Mouse (Mus musculus) lung, adult 2 months (tissue): ENCODE measurements at regions not wholly inside any gene's neighbourhood (a gene's known extent, or its start where the extent isn't known, plus 50 kb on each side); places are given as distances from the start of the nearest gene placed in this dataset.

ENCODE experiments used
- DNase-seq: peaks from one replicate; pipeline ENCODE4 v3.0.0; 2022
- H3K4me1 ChIP-seq: fragments of 200-500 bp; 2 replicates; pipeline ENCODE4 v1.6.1; 2011; ENCODE audit warnings: low read length; ENCODE audit not compliant: control insufficient read depth, insufficient read depth
- H3K4me3 ChIP-seq: fragments of 200-500 bp; replicated peaks from 2 replicates; pipeline ENCODE3; 2011; ENCODE audit warnings: low read depth, mild to moderate bottlenecking, control low read depth, low read length; ENCODE audit errors: extremely low read depth
- CTCF ChIP-seq: fragments of 200-500 bp; IDR thresholded peaks from 2 replicates; pipeline ENCODE4 v1.5.1; 2011; ENCODE audit warnings: mild to moderate bottlenecking, low read length, control low read depth; ENCODE audit not compliant: insufficient read depth
- POLR2A ChIP-seq: fragments of 200-500 bp; IDR thresholded peaks from 2 replicates; pipeline ENCODE4 v1.6.1; 2011; ENCODE audit warnings: low read depth, mild to moderate bottlenecking, control low read depth, low read length, borderline replicate concordance; ENCODE audit errors: extremely low read depth
- WGBS: fragments of 180-500 bp; shearing (Covaris S2); methylation state at CpG from one replicate; pipeline ENCODE4 v1.1.7; 2018; 5-methylcytosine and 5-hydroxymethylcytosine counted together

DNA sequence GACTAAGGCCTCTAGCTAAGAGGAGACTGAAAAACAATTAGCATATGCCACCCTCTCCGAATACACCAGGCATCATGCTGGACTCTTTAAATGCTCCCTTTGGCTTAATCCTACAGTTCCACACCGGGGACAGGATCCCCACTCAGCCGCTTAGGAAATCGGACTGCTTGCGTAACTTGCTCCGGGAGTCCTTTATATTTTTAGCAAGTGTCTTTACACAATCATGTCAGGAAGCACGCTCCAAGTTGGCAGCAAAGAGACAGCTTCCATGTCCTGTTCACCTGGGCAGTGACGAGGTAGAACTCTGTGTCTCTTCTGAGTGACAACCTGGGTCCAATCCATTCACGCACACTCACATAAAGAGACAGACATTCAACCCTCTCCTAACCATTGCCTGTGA is 92.4 kb upstream of the Lef1 start:
- no peak overlapping the region for H3K4me3 ChIP-seq
- no peak for TF ChIP-seq POLR2A
- no peak for TF ChIP-seq CTCF
- DNase-seq: peak; percentile 6
- 48% methylated on average over 9 of the region's 9 CpGs for WGBS
- H3K4me1 ChIP-seq: no peaks in the 10 kb centered on the region

DNA sequence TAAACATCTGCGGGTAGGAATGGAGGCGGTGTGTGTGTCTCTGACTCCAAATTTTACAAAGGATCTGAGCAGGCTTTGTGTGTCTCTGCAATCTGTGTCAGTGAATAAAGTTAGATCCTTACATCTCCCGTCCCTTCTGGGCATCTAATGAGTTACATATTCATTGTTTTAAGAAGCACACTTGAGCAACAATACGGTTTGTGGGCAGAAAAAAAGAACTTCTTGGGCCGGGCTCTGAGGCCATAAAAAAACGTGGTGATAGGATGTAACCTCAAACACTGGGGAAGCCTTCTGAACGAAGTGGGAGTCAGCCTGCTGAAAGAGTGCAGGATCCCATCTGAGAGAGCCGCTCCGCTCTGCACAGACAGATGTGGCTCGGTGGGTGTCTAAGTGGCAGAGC is 94.2 kb upstream of the Lef1 start:
- 68% methylated on average over 10 of the region's 10 CpGs for WGBS
- TF ChIP-seq CTCF (no peak), POLR2A (no peak)
- no peak for DNase-seq

DNA sequence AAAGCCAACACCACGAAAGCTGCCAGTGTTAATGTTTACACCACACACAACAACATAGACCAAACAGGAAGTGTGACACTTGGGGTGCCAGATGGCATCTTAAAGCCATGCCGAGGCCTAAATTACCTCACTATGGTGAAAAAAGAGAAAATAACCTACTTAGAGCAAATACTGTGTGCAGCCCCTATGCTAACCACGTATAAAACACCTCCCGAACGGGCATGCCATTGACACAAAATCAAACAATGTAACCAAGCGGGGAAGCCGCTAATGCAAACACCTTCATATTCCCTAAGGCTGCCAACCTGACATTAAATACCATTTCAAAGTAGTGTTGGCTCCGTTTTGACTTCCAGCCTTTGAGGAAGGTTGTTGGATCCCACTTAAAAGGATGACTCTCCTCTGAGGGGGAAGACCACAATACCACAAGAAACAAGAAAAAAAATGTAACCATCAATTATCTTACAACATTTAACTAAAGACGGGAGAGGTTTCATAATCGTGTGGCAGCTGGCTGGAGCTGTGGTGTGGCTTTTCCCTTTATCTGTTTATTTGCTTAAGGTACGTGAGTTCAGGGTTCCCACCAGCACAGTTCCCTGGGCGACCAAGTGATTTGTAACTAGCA is 96.1 kb upstream of the Lef1 start:
- H3K4me1 ChIP-seq: no peaks in the 10 kb centered on the region
- DNase-seq: no peak
- TF ChIP-seq CTCF (no peak), POLR2A (no peak)
- no peak overlapping the region for H3K4me3 ChIP-seq
- 32% methylated on average over 12 of the region's 12 CpGs for WGBS

More for the DNA sequence above, 94.2 kb upstream of the Lef1 start:
- Histone ChIP-seq H3K4me1 (no peaks in the 10 kb centered on the region), H3K4me3 (no peak overlapping the region)

DNA sequence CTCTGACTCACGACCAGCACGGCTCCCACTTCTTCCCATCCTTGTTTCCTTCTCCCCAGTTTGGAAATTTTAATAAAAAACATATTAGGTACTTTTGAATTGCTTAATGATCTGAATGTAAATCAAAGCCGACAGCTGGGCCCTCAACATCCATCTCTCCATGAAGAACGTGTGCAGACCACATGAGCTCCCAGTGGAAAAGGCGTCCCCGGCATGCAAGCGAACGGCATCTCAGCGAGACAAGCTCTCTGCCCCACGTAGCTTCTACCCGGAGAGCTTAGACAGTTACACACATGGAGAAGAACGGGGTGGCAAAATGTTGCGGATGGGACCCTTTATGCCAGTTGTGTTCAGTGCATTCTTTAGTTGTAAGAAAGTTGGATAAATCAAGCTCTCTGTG is 109.6 kb upstream of the Lef1 start:
- Histone ChIP-seq H3K4me3 (no peak overlapping the region), H3K4me1 (no peaks in the 10 kb centered on the region)
- 84% methylated on average over 13 of the region's 13 CpGs for WGBS
- DNase-seq: no peak
- no peak for TF ChIP-seq CTCF
- TF ChIP-seq POLR2A: no peak

DNA sequence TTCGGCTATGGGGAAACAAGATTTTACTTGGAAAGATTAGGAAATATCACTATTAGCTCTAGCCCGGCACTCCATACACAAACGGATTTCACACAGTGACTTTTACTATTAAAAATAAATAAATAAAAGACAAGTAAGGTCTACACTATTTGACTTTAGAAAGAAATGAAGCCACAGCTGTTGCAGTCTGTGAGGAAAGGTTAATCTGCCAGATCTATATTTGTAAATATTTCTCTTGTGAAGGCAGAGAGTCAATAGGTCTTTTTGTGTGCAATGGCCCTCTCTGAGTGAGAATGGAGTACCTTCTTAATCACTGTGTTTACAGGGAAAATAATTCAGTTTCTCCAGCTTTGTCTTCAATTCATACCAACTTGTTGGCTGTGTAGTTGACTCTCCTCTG is 110.0 kb upstream of the Lef1 start:
- 48% methylated on average over 3 of the region's 3 CpGs for WGBS
- DNase-seq: no peak

DNA sequence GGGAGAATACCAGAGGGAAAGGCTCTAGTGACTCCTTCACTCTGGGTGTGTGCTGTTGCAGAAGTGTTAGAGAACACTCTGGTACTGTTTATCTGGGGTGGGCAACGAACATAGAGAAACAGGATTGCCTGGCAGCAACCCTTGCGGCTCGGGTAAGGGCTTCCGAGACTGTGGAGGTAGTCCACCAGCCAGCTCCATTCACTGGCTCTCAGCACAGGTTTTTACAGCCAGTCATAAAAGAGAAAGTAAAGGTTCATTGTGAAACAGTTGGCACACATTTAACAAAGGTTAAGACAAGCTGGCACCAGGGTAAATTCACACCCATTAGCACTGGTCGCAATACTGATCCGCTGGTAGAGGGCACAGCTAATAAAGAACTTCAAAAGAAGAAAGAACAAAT is 110.5 kb upstream of the Lef1 start:
- TF ChIP-seq CTCF: no peak
- no peak for TF ChIP-seq POLR2A
- H3K4me3 ChIP-seq: no peak overlapping the region
- H3K4me1 ChIP-seq: no peaks in the 10 kb centered on the region
- no peak for DNase-seq
- 53% methylated on average over 6 of the region's 6 CpGs for WGBS

More for the DNA sequence above, 110.0 kb upstream of the Lef1 start:
- Histone ChIP-seq H3K4me3 (no peak overlapping the region), H3K4me1 (no peaks in the 10 kb centered on the region)
- TF ChIP-seq CTCF (no peak), POLR2A (no peak)

DNA sequence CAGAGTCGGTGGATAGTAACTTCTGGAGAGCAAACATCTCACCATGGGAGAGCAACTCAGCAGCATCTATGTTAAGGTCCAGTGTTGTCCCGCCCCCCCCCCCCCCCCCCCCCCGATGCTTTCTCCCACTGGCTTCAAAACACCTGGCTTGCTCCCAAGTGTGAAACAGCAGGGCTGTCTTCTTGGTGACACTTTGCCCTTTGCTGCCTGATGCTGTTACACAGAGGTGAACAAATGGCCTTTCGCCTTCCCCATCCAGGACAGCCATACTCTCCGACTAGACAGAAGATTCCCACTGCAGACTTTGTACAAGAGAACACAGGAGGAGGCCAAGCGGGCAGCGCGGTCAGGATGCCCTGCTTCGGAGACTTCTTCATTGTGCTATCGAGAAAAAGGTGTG is 111.8 kb upstream of the Lef1 start:
- Histone ChIP-seq H3K4me3 (no peak overlapping the region), H3K4me1 (no peaks in the 10 kb centered on the region)
- no peak for DNase-seq
- no peak for TF ChIP-seq POLR2A
- no peak for TF ChIP-seq CTCF
- WGBS: 63% methylated on average over 10 of the region's 10 CpGs

DNA sequence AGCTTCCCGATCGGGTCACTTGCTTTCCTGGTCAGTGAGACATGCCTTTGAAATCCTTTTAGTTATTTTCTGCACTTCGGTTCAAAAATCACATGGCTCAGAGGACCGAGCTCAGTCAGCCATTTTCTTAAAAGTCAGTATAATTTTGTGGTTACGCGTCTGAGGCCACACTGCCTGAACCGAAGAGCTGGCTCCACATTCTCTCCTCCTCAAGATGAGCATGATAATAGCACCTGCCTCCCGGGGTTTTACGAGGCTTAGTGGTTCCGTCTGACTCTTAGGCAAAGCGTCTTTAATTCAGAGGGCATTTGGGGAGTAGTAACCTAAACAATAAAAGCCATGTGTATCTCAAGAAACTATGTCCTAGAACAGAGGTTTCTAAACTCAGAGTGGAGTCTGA is 113.5 kb upstream of the Lef1 start:
- TF ChIP-seq POLR2A (no peak), CTCF (no peak)
- H3K4me1 ChIP-seq: no peaks in the 10 kb centered on the region

DNA sequence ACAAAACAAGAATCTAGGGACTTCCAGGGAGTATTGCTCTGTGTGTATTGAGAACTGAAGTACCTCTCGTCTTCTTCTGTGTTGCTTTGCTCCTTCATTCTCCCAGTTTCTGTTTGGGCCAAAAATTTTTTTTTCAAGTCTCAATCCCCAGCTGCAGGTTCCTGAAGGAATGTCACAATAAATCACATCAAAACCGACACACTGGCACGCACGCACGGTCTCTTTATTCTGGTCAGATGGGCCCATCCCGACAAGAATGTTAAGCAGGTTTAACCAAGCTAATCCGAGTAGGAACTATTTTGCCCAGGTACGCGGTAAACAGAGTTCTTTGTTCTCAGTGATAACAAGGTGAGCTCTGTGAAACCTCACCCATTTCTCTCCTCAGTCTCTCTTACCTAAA is 118.3 kb upstream of the Lef1 start:
- no peak for TF ChIP-seq POLR2A
- no peak for TF ChIP-seq CTCF
- 76% methylated on average over 9 of the region's 9 CpGs for WGBS
- no peak overlapping the region for H3K4me3 ChIP-seq
- H3K4me1 ChIP-seq: no peaks in the 10 kb centered on the region
- DNase-seq: no peak

More for the DNA sequence above, 113.5 kb upstream of the Lef1 start:
- no peak overlapping the region for H3K4me3 ChIP-seq
- WGBS: 71% methylated on average over 11 of the region's 11 CpGs
- DNase-seq: no peak

DNA sequence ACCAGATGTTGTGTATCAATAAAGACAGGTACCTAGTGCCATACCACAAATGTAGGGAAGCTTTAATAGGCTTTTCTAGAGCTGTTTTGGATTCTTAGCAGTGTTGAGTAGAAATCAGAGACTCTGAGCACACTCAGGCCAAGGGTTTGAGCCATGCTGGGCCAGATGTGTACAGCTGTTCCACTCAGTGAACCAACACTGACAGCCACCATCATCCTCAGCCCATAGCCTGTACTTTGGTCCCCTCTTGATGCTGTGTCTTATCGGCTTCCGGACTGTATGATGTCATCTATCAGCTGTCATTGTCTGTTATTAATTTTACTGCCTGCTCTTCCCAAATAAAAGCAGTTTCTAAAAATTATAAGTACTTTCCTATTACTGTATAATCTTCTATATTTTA is 123.6 kb upstream of the Lef1 start:
- peaks cover 4% of the 10 kb centered on the region for H3K4me1 ChIP-seq
- no peak overlapping the region for H3K4me3 ChIP-seq
- DNase-seq: no peak
- 46% methylated on average over 2 of the region's 2 CpGs for WGBS
- TF ChIP-seq CTCF (no peak), POLR2A (no peak)
